Mouse (Mus musculus) mesoderm, embryonic 11.5 days (tissue): ENCODE measurements around the gene Parp2.
A peak's percentile ranks its signal among the peaks of the same experiment; 100 is the strongest.
"Not testable (repeated sequence)": the region's sequence is repeated elsewhere in the genome, so short reads cannot be mapped to it uniquely, and the experiment has no call there.

Source experiments
- DNase-seq: peaks from one replicate; pipeline ENCODE4 v3.0.0-alpha.2; 2012; ENCODE audit warnings: low read depth, low spot score

Gene Parp2

GRCm38 (mm10) chr14:50807487-50808072 is at the start of gene Parp2, which contains the start of gene Ccnb1ip1:
Gene Parp2, plus strand, starts transcription at chr14:50807841.
Gene Ccnb1ip1, minus strand, starts transcription at chr14:50807732.
- DNase-seq = peak; percentile 97

GRCm38 (mm10) chr14:50758416-50759085 is 49.1 kb upstream of the Parp2 start:
- DNase-seq = no peak

- DNase-seq = no peak
Observed at GRCm38 (mm10) chr14:50765736-50766135, 41.9 kb upstream of the Parp2 start.

GRCm38 (mm10) chr14:50771342-50771741 is 36.3 kb upstream of the Parp2 start:
- DNase-seq = no peak

- DNase-seq = no peak
Observed at GRCm38 (mm10) chr14:50782166-50782565, 25.5 kb upstream of the Parp2 start.

- DNase-seq = no peak
Observed at GRCm38 (mm10) chr14:50784391-50785250, 23.0 kb upstream of the Parp2 start.

GRCm38 (mm10) chr14:50785251-50785637 is 22.4 kb upstream of the Parp2 start, which contains the start of gene Ttc5:
Gene Ttc5, minus strand, starts transcription at chr14:50785519.
- DNase-seq = peak; percentile 94

GRCm38 (mm10) chr14:50788157-50788556 is 19.5 kb upstream of the Parp2 start:
- peak; percentile 19 for DNase-seq

- no peak for DNase-seq
Observed at GRCm38 (mm10) chr14:50795261-50795935, 12.2 kb upstream of the Parp2 start.

- no peak for DNase-seq
Observed at GRCm38 (mm10) chr14:50795965-50796364, 11.7 kb upstream of the Parp2 start.

GRCm38 (mm10) chr14:50796464-50796863 is 11.2 kb upstream of the Parp2 start:
- no peak for DNase-seq

GRCm38 (mm10) chr14:50798512-50798911 is 9.1 kb upstream of the Parp2 start:
- DNase-seq = no peak

GRCm38 (mm10) chr14:50799502-50800259 is 8.0 kb upstream of the Parp2 start:
- peak; percentile 66 for DNase-seq

GRCm38 (mm10) chr14:50802441-50802840 is 5.2 kb upstream of the Parp2 start:
- DNase-seq = no peak

- peak; percentile 39 for DNase-seq
Observed at GRCm38 (mm10) chr14:50802843-50803562, 4.6 kb upstream of the Parp2 start.

GRCm38 (mm10) chr14:50804683-50805082 is 3.0 kb upstream of the Parp2 start:
- no peak for DNase-seq

GRCm38 (mm10) chr14:50806469-50806868 is 1.2 kb upstream of the Parp2 start:
- DNase-seq = not testable (repeated sequence)

GRCm38 (mm10) chr14:50813060-50813459 is 5.4 kb downstream of the Parp2 start:
- no peak for DNase-seq

- DNase-seq = no peak
Observed at GRCm38 (mm10) chr14:50823240-50823639, 15.6 kb downstream of the Parp2 start.

GRCm38 (mm10) chr14:50824219-50824618 is 16.6 kb downstream of the Parp2 start:
- DNase-seq = no peak
